Mouse (Mus musculus) subcutaneous adipose tissue, adult 2 months (tissue): ENCODE data around the gene Odaph. TPM values are rescaled to one million over a fixed set of nuclear protein-coding genes. Genes with fewer than 3 reads are reported as not detected.

Source experiments
- polyA plus RNA-seq: library from polyadenylated mRNA; depleted of rRNA; stranded (reverse); fragments of >200 nt; gene quantifications from 2 replicates; pipeline ENCODE4 v1.2.3, GENCODE M21; 2012; ENCODE audit warnings: low replicate concordance; rRNA removed

Odaph gene
- polyA plus RNA-seq, result not detected in 2 replicates

GRCm38 (mm10) chr5:91987236-91987635 lies at the start of gene Odaph:
Gene Odaph, plus strand, starts transcription at chr5:91987475.

GRCm38 (mm10) chr5:91962639-91963440 lies 24.4 kb upstream of the Odaph start, which contains the start of gene Rchy1:
Gene Rchy1, minus strand, starts transcription at chr5:91963068.

GRCm38 (mm10) chr5:92043783-92044182 lies 56.5 kb downstream of the Odaph start, which contains the start of gene Cdkl2:
Gene Cdkl2, minus strand, starts transcription at chr5:92043883.

Other genes starting within 250 kb of the Odaph start
- 23.8 and 31.7 TPM in 2 replicates for gene Rchy1, start 24.4 kb upstream of the Odaph start, polyA plus RNA-seq
- 2.2 and 3.9 TPM in 2 replicates for gene Cdkl2, start 56.4 kb downstream of the Odaph start, polyA plus RNA-seq
- 29.8 and 37.2 TPM in 2 replicates for gene G3bp2, start 96.2 kb downstream of the Odaph start, polyA plus RNA-seq
- 37.3 and 39.9 TPM in 2 replicates for gene Uso1, start 150.5 kb downstream of the Odaph start, polyA plus RNA-seq
- gene U90926, start 227.9 kb downstream of the Odaph start, polyA plus RNA-seq, result not detected in 2 replicates